Mouse (Mus musculus) adrenal gland, adult (tissue): ENCODE measurements around the gene Acin1.
"Not testable (repeated sequence)": the region's sequence is repeated elsewhere in the genome, so short reads cannot be mapped to it uniquely, and the experiment has no call there.

Experiments used
- DNase-seq, 2 experiments: peaks; one replicate each; pipeline ENCODE4 v3.0.0; 2022 to 2023; ENCODE audit warnings: low spot score in 1 of 2; ENCODE audit not compliant: inconsistent age in 2 of 2

The Acin1 gene

DNA sequence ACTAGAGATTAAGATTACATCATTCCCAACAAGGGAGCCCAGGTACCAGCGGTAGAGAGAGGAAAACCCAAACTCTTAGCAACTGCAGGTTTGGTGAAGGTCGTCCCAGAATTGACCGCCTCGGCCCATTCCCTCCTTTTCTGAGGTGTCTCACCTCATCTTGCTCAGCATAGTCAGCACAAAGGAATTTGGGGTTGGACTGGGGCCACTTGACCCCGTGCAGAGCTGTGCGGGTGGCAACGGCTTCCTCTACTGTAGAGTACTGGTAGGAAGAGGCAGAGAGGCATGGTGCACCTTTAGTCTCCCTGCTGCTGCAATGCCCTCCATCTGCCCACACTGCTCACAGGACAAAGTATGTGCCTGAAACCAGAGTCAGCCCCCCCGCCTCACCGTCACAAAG is 42.4 kb downstream of the Acin1 start:
- peak; percentile 60 to 73 for DNase-seq

DNA sequence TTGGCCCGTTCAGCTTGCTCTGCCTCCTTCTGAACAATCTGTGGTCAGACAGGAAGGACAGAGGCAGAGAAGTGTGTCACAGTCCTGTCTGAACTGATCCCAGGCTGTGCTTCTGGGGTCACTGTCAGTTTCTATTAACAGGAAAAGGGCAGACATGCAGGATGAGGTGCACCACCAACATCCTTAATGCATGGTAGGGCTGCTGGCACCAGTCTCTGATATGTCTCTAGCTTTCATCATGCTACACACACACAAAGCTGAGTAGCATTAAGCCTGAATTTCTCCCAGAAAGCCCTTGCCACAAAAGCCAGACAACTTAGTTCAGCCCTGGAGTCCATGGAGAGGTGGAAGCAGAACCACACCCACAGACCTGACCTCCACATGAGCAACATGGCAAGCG is 43.7 kb downstream of the Acin1 start:
- no peak for DNase-seq

DNA sequence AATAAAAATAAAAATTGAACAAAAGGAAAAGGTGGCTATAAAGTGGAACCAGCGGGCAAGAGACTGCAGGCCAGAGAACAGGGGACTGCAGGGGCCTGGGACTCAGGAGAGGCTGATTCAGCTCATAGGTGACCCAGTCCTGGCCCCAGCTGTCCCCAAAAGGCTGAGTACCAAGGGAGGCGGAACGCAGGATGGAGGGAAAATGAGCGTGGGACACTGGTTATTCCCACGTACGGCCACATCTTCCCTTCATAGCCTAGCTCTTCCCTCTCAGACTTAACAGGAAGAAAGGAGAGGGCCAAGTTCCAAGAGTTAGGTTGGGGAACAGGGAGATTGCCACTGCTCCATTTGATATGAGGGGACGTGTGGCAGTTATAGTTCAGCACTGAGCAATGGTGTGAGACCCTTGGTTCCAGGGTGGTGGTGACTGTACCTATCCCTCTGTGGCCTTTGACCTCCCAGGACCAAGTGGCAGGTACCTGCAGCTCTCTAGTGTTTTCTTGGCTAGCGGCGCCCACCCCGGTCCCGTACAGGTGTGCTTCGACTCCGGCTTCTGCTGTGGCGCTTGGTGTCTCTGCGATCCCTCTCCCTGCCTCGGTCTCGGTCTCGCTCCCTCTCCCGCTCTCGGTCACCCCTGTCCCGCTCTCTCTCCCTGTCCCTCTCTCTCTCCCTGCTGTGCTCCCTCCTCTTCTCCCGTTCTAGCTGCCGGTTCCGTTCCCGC is 44.3 kb downstream of the Acin1 start:
- DNase-seq: peak in 1 of 2 experiments; percentile 56

DNA sequence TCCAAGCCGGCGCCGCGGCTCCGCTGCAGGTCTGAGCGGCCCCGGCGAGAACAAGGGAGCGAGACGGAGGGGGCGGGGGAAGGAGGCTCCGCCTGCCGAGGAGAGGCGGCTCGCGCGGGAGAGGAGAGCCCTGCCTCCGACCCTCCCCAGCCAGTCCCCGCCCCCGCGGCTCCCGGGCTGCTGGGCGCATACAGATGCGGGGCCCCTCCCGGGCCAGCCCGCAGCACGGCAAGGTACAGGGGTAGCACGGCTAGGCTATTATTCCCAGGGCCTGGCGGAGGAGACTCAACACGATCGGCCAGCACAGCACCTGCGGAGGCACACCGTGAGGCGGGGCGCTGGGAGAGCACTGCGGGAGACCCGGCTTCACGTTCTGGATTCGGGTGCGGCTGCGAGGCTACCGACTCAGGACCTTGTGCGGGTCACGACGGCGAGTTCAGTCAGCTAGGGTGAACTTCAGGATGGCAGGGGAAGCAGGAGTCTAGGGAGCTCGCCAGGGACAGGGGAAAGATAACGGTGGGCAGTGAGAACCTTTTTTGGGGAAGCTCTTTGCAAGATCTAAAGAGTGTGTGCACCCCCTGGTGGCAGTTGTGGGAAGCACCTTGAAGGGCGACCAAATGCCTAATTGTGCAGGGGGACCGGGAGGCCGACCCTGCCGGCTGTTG is 45.3 kb downstream of the Acin1 start, which contains the start of gene Cdh24:
Gene Cdh24 (minus strand): TSS at position 60 of the 665 bp plus-strand sequence.
- DNase-seq: peak; percentile 92 to 97

DNA sequence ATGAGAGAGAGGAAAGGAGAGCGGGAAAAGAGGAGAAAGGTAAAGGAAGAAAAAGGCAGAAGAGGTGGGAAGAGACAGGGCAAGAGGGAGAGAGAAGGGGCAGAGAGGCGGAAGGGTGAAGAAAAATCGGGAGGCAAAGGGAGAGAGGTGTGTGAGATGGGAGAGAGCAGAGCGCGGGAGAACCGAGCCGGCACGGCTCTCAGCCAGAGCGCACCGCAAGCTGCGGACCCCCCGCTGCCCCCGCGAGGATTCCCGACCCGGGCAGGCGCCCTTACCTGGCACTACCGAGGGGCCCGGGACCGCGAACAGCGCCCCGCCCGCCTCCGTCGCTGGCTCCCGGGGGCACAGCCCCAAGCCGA is 45.8 kb downstream of the Acin1 start, which contains the start of gene Gm17606:
Gene Gm17606 (plus strand): TSS at position 7 of the 359 bp plus-strand sequence.
- no peak for DNase-seq

DNA sequence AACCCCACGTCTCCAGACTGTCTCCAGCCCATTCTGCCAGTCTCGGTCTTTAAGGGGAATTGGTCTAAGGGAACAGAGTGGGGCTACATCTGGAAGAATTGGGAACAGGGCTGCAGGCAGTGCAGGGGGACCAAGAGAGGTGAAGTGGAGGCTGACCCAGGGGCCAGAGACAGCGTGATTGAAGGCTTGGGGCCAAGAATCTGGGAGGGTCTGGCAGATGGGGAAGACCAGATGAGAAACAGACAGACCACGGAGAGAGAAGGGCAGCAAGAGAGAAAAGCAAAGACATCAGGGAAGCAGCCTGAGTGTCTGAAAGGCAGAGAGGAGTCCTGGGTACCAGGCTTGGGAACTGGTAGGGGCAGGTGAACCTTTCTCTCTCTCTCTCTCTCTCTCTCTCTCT is 46.6 kb downstream of the Acin1 start:
- DNase-seq: no peak

DNA sequence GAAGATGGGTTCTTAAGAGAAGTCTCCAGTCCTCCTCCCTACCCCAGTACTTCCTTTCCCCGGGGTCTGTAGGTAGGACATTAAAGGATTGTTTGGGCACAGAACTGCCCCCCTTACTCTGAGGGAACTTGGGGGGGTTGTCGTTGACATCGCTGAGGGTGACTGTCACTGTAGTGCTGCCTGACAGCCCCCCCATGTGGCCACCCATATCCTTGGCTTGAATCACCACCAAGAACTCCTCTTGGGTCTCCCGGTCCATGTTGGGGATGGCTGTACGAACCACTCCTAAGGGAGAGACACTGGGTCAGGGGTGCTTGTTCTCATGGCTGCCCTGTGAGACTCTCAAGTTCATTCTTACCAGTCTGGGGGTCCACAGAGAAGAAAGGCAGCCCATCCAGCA is 48.5 kb downstream of the Acin1 start:
- no peak for DNase-seq

DNA sequence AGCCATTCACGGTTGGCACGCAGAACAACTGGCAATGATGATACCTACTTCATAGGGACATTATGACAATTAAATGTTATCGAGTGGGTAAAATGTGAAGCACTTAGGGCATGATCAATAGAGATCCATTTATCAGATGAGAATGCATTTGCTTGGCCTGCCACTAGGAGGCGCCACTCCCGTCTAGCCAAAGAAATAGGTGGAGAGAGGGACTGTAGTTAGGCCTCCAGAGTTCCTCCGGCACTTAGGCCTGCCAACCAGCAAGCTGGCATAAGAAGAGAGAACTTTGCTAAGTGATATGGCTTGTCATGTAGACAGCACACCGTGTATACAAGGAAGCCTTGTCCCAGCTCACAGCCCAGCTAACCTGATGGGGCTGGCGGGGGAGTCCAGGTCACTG is 49.8 kb downstream of the Acin1 start:
- peak in 1 of 2 experiments; percentile 77 for DNase-seq

DNA sequence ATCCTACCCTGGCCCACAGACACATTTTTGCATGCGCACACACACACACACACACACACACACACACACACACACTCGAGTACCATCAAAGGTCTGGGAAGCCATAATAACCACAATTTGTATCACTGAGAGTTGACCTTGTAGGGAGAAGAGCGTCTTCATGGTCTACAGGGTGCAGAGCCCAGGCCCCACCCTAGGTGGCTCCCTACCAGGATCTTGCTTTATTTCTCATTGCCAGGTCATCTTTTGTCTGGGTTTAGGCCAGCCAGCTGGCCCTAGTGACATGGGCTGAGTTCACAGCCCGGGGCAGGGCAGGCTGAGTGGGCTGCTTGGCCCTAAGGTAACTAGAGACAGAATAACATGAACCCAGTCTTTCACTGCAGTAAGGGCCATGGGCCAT is 52.5 kb downstream of the Acin1 start:
- no peak for DNase-seq

DNA sequence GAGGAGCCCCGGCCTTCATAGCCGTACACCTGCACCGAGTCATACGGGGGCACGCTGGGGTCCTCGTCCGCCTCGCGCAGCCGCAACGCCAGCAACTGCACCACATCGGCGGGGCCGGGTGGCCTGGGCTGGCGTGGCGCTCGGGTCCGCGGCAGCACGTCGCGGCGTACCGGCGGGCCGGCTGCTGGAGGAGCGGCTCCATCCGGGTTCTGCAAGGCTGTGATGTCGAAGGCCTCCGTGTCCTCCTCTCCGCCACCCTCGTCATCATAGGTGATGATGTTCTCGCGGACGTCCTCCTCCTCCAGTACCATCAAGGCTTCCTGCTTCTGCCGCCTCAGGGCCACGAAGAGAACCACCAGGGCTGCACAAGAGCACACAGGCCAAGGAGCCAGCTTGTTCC is 54.5 kb downstream of the Acin1 start:
- DNase-seq: no peak

DNA sequence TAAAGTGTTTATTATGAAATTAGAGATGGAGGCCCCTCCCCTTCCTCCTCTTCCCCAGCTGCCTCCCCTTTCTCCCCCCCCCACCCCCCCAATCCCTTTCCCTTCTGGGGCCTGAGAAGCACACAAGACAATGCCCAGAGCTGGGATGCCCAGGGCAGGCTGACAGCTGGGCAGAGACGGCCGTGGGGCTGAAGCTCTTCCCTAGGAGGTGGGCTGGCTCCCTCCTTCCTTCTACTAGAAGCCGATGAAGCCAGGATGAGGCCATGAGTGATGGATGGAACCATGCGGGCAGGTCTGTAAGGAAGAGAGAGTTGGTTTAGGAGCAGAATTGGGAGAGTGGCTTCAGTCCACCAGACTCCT is 55.5 kb downstream of the Acin1 start:
- no peak for DNase-seq

DNA sequence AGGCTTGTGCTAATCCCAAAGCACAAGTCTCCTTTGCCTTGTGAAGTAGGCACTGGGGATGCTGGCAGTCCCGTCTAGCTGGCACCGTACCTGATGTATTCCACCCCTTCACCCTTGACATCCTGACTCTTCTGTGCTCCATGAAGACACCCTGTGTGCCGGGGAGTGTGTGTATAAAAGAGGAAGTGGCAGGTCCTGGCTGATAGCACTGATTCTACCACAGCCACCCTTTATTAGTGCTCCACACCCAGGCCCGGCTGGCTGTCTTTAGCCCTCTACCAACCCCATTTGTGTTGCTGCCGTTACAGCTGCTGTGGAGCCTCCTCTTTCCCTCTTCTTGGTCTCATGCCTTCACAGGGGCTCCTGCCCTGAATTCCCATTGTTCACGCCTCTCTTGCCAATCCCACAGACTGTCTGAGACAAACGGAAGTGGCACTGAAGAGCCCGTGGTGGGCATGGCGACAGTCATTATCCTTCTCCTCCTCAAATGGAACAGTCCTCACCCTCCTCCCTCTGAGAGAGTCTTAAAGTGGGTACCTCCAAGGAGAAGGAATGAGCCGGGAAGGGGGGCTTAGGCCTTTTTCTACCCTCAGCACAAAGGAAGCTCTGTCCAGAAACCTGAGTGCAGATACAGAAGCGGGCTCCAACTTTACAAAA is 56.0 kb downstream of the Acin1 start:
- no peak for DNase-seq

DNA sequence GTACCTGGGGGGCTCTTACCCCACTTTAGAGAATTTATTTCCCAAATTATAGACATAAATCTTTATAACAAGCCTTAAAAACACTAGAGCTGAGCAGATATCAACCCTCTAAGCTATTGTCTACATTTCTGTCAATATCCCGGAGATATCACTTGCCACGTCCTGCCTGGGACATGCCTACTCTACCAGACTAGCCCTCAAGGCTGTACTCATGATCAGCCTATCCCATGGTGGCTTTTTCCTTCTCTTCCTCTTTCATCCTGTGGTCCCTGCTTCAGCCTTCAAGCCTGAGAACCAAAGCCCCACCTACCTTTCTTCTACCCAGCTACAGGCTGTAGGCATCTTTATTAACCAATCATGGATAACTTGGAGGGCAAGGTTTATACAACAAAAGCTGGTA is 56.9 kb downstream of the Acin1 start:
- no peak for DNase-seq

DNA sequence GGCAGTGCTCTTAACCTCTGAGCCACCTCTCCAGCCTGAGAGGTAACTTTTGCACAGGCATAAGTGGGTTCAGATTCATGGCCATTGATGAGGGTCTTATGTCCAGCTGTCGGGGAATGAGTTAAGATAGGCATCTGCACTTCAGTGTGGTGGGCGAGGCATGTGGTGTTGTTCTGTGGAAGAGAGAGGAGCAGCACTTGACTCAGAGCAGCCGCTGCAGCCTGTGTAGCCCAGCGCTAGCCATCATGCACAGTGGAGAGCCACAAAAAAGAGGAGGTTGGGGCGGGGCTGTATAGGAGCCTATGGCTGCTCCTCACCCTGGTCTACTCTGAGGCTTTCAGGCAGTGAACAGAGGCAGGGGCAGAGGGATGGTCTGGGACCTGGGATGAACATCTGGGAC is 58.6 kb downstream of the Acin1 start:
- no peak for DNase-seq

DNA sequence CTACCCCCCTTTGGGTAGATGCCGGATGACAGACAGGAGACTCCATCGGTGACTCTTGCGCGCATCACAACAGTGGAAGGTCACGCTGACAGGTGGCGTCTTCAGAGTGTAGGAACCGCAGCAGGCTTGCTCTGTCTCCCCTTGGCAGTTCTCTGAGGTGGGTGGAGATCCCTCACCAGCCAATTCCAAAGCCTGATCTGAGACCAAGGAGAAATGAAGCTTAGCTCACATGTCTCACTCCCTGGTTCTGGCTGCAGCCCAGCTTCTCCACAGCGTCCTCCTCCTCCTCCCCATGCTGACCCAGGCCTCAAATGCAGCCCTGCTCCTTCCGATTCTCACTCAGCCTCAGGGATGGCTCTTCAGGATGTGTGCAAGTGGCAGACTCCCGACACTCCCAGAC is 61.8 kb downstream of the Acin1 start:
- no peak for DNase-seq

DNA sequence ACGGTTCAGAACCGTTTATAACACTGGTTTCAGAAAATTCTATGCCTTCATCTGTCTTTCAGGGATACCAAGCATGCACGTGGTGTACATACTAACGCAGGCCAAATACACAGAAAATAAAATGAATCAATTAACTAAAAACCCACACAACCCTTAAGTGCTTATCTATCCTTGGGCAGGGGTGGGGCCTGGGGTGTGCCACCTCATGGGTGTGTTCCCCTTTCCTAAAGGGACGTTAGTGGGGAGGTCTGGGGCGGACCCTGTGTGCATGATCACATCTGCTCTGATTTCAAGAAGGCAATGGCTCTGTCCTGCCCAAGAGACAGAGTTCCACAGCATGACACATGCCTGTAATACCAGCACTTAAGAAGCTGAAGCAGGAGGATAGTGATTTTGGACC is 63.4 kb downstream of the Acin1 start:
- no peak for DNase-seq

DNA sequence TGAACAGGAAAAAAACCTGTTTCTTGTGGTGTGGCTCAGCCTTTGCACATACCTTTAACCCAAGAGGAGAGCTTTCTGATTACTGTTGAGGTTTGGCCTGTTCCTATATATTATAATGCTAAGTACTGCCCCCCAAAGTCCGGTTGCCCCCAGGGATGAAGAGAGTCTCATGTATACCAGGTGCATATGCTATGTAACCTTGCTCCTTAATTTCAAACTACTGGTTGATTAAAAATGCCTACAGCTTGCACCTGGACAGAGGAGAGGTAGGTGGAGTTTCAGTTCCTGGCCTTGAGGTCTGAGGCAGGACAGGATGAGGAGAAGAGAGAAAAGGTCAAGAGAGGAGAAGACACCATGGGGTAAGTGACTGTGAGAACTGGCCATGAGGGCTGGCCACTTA is 65.6 kb downstream of the Acin1 start, which contains the start of gene Psmb11:
Gene Psmb11 (plus strand): TSS at position 301 of the 400 bp plus-strand sequence.
- DNase-seq: no peak

DNA sequence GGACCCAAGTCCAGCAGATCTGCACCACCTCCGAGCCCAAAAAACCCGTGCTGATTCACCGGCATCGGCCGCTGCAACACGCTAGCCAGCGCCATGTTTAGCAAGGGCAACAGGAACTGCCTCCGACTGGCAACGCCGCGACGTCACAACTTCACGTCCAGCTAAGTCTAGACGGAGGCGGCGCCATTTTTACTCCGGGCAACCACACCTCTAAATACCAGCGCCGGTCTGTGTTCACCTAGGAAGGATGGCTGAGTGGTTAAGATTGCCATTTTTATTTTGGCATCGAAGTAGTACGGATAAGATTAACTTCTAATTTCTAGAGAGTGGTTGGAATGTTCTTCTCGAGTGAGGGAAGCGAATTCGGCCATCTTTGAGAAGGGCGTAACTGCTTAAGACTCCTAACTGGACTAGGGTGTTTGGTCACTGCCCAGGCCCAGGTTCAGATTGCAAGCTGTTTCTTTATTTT is 68.8 kb downstream of the Acin1 start, which contains the start of gene Psmb5:
Gene Psmb5 (minus strand): TSS at position 126 of the 469 bp plus-strand sequence.
- peak; percentile 90 to 98 for DNase-seq

DNA sequence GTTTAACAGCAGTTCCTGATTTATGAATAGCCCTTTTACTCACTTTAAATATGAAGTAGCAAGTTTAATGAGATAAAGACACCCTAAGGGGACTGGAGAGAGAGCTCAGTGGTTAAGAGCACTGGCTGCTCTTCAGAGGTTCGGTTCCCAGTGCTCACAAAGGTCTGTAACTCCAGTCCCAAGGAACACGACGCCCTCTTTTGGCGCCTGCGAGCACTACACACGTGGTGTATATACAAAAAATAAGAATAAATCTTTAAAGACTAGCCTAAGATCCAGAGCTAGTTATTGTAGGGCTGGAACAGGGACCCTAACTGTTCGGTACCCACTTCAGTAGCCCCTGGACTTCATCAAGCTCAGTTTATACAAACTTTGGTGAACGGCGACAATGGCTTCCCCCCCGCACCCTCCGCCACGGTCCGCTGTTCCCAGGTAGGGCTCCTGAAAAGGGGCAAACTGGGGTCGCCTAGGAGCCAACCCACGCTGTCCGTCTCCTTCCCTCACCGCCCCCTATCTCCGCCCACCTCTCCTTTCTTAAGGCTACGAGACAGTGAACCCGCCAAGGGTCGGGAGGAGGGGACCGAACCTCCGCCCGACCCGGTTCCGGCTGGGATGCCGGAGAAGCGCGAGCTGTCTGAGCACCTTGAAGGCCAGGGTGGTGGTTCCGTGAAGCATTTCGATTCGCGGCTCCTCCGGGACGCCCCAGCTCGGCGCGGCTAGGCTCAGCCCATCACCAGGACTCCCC is 69.4 kb downstream of the Acin1 start:
- DNase-seq: peak in 1 of 2 experiments; percentile 58

DNA sequence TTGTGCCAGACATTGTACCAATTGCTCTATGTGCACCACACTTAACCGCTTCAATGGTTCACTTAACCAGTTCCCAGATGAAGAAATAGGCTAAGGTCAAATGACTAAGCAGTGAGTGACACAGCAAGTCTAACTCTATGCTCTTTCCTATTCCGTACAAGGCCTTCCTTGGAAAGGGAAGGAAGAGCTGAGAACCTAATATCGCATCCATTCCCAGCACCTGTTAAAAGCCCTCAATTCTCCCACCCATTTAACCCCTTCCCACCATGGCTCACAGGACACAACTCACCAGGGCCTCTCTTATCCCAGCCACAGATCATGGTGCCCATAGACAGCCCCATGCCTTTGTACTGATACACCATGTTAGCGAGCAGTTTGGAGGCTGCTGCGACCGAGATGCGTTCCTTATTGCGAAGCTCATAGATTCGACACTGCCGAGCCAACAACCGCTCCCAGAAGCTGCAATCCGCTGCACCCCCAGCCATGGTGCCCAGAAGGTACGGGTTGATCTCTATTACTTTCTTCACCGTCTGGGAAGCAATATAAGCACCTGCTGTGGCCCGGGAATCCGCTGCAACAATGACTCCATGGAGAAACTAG is 70.4 kb downstream of the Acin1 start:
- DNase-seq: peak in 1 of 2 experiments; percentile 79

DNA sequence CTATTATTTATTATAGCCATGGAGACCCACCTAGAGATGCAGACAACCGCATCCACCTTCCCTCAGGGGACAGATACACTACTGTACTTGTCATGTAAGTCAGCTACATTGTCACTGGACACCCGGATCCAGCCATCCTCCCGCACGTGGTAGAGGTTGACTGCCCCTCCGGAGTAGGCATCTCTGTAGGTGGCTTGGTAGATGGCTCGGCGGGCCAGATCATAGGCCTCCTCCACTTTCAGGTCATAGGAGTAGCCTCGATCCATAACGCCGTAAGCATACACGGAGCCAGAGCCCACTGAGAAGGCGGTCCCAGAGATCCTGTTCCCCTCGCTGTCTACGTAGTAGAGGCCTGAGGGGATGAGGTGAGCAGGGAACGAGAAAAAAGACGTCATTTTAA is 72.6 kb downstream of the Acin1 start:
- not testable (repeated sequence) for DNase-seq
